Mouse (Mus musculus): ENCODE measurements around the gene Cpa2. TPM values are rescaled to one million over a fixed set of nuclear protein-coding genes. Genes with fewer than 3 reads are reported as not detected.

The Cpa2 gene
- 5.8 and 6.7 TPM in 2 replicates for polyA plus RNA-seq (2016; fragmentation: Nextera tagmentation; extraction: Ambion mirVana)

DNA sequence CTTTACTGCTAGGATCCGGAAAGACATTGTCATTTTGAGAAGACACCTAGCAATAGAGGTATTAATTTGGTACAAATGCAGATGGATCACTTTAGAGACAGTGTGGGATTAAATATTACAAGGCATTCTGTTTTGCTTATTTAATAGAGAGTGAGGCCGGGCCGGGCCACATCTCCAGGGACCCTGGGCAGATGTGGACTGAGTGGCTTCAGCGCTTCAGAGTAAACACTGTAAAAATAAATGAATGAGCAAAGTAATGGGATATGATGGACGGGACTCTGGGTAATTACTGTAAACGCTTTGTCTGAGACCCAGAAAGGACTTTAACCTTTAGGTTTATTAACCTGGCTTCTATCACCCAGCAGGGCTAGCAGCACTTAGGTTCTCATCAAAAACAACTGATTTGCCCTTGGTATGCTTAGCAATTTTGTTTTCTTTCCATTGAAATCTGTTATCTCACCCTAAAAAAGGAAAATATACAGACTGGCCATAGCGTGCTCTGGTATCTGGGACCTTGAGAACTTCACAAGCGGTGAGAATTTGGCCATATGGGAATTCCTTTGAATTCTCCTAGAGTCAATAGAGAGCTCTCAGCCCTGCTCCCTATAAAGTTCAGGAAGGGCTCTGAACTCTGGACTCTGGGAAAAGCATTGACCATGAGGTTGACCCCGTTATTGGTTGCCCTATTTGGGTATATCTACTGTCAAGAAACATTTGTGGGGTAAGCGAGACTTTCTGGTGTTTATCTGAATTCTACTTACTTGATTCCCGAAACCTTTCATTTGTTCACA, at the start of gene Cpa2:
Gene Cpa2, plus strand, starts transcription at position 574 of the 791 bp plus-strand sequence.
- WGBS = 83% methylated on average over 11 of the region's 11 CpGs
- Histone ChIP-seq H3K4me3 (no peak within 1 kb of the TSS), H3K9me3 (no peaks in the 10 kb centered on the region), H3K27ac (replicated peaks) (no peak within 1 kb of the TSS), H3K4me1 (peaks cover 24% of the 10 kb centered on the region), H3K27me3 (no peaks in the 10 kb centered on the region), H3K4me2 (replicated peaks) (no peak within 1 kb of the TSS), H3K36me3 (no peaks in the 10 kb centered on the region), H3K9ac (replicated peaks) (no peak within 1 kb of the TSS)
- no peak for ATAC-seq (ENCODE audit: low FRiP score, low read depth)

DNA sequence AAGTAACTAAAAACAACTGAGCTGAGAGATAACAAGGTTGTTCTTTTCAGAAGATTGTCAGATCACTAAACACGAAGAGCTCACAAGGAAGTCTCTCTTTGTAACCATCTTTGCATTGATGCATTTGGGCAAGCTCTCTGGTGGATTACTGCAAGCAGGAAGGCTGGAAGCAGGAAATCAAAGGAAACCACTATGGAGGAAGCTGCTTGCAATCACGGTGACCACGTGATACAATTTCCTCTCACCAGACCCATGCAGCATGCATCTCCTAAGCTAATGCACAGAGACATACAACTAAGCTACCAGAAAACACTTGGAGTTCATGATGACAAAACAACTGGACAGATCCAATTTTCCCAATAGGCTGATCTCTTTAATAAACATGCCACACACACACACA, 42.3 kb upstream of the Cpa2 start:
- 88% methylated on average over 3 of the region's 3 CpGs for WGBS
- no peak overlapping the region for H3K27ac ChIP-seq (replicated peaks)

DNA sequence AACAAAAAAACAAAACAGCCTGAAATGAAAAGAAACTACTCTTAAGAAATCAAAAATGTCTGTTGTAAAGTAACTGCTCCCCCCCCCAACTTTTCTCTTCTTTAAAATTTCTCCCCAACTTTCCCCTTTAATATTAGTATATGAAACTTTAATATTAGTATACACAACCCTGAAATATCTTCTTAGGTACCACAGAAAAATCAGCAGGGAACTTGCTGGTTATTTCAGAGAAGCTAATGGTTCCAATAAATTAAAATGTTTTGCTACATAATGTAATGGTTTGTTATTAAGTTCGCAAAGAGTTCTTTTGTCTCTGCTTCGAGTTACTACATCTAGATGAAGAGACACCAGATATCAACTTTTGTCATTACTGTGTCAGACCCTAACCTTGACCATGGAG, 32.6 kb upstream of the Cpa2 start:
- Histone ChIP-seq H3K9ac (replicated peaks) (peak overlapping the region; percentile 70), H3K27ac (replicated peaks) (peak overlapping the region; percentile 95), H3K9me3 (no peaks in the 10 kb centered on the region), H3K4me3 (peak overlapping the region; percentile 54), H3K4me1 (peaks cover 5% of the 10 kb centered on the region), H3K4me2 (replicated peaks) (peak overlapping the region; percentile 68), H3K27me3 (no peaks in the 10 kb centered on the region), H3K36me3 (peaks cover 26% of the 10 kb centered on the region)
- ATAC-seq (ENCODE audit: low FRiP score, low read depth) = no peak
- WGBS = 13% methylated on average over 2 of the region's 2 CpGs

More for the DNA sequence above, 42.3 kb upstream of the Cpa2 start:
- Histone ChIP-seq H3K4me1 (no peaks in the 10 kb centered on the region), H3K36me3 (peaks cover 52% of the 10 kb centered on the region), H3K27me3 (no peaks in the 10 kb centered on the region), H3K4me2 (replicated peaks) (no peak overlapping the region), H3K9ac (replicated peaks) (no peak overlapping the region), H3K9me3 (no peaks in the 10 kb centered on the region), H3K4me3 (no peak overlapping the region)
- ATAC-seq (ENCODE audit: low FRiP score, low read depth) = no peak

DNA sequence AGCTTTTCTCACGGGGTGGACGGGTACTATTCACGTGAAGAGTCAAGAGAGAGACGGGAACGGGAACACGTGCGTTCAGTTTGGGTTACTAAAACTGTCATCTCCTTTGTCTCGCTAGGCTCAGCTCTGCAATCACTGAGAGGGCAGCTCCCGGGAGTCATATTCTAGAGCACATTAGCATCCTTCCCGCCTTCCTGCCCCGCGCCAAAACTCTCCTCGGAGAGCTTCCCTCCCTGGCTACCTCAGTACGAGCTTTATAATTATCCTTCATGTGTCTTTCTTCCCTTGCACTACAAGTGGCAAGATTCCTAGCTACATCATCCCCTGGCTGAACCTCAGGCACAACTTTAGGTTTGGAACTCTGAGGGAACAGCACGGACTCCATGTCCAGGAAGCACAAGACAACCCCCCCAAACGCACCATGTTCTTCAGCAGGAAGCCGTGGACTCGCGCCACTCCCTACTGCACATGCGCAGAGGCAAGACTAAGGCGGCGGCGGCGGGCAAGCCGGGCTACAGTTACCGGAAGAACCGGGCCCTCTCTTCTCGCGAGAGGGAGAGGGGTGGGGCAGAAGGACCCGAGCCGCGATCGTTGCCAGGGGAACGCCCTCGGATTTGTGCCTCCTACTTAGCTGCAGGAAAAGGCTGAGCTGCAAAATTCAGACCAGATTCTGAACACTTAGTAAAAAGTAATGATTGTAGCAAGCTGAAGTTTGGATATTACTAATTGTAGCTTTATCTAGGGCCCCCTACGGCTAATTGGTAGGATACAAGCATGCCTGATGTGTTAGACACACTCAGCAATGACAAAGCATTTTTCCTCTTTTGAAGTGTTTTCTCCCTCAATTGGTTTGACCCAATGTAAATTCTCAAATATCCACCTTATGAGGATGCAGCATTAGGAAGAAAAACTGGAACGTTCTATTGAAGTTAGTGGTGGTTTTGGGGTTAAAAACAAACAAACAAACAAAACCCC, 31.8 kb upstream of the Cpa2 start, which contains the start of the genes Tmem209 and Ssmem1:
Gene Tmem209, minus strand, starts transcription at position 519 of the 975 bp plus-strand sequence.
Gene Ssmem1, plus strand, starts transcription at position 585 of the 975 bp plus-strand sequence.
- Histone ChIP-seq H3K9ac (replicated peaks) (peak within 1 kb of the TSS; percentile 70), H3K4me3 (peak within 1 kb of the TSS; percentile 54), H3K27ac (replicated peaks) (peak within 1 kb of the TSS; percentile 95), H3K27me3 (no peaks in the 10 kb centered on the region), H3K36me3 (peaks cover 21% of the 10 kb centered on the region), H3K4me1 (peaks cover 5% of the 10 kb centered on the region), H3K4me2 (replicated peaks) (peak within 1 kb of the TSS; percentile 68), H3K9me3 (no peaks in the 10 kb centered on the region)
- WGBS = under 1% methylated on average over 37 of the region's 37 CpGs
- ATAC-seq (ENCODE audit: low FRiP score, low read depth) = peak; percentile 99

DNA sequence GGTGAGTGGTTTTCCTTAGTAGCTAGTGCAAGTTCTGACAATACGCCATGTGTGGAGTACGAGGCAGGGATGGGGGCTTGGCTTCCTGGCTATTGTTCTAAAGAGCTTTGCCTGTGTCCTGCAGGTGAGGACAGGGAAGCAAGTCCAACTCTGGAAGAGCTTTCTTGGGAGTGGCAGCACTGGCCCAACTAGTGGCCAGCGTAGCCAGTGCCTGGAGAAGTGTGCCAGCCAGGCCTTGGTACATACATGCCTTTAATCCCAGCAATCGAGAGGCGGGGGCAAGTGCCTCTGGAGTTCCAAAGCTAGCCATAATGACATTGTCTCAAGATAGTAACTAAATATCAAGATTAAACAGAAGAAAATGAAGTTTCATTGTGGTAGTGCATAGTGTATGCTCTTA, 31.1 kb upstream of the Cpa2 start:
- H3K4me2 ChIP-seq (replicated peaks) = peak overlapping the region; percentile 68
- peaks cover 16% of the 10 kb centered on the region for H3K36me3 ChIP-seq
- peak overlapping the region; percentile 48 for H3K9ac ChIP-seq (replicated peaks)
- H3K27me3 ChIP-seq = no peaks in the 10 kb centered on the region
- peak overlapping the region; percentile 95 for H3K27ac ChIP-seq (replicated peaks)
- H3K4me3 ChIP-seq = peak overlapping the region; percentile 54; the same call in 1 of the 2 replicates
- no peaks in the 10 kb centered on the region for H3K9me3 ChIP-seq
- peaks cover 7% of the 10 kb centered on the region for H3K4me1 ChIP-seq
- ATAC-seq (ENCODE audit: low FRiP score, low read depth) = 0 out of 2 replicates have a peak, but pooled peaks have one; percentile 16
- WGBS = 60% methylated on average over 5 of the region's 5 CpGs

DNA sequence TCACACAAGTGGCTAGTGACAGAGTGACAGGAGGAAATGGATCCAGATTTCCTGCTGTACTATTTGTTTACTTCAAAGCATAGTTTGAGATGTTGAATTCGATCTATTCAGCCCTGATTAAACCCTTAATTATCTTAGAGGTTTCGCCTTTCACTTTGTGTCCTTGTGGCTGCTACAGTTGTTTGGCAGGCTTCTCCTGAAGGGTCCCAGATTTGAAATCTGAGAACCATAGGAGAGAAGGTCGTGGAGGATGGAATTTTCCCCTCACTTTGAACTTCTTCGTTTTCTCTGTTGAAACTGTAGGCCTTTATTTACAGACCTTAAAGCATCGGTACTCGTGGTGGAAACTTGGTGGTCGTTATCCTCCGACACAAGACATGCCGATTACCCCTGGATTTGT, 27.1 kb upstream of the Cpa2 start:
- Histone ChIP-seq H3K9me3 (no peaks in the 10 kb centered on the region), H3K36me3 (no peaks in the 10 kb centered on the region), H3K27me3 (no peaks in the 10 kb centered on the region), H3K4me1 (peaks cover 7% of the 10 kb centered on the region), H3K9ac (replicated peaks) (no peak overlapping the region), H3K4me3 (no peak overlapping the region), H3K27ac (replicated peaks) (no peak overlapping the region), H3K4me2 (replicated peaks) (no peak overlapping the region)
- WGBS = 28% methylated on average over 9 of the region's 9 CpGs
- ATAC-seq (ENCODE audit: low FRiP score, low read depth) = no peak

DNA sequence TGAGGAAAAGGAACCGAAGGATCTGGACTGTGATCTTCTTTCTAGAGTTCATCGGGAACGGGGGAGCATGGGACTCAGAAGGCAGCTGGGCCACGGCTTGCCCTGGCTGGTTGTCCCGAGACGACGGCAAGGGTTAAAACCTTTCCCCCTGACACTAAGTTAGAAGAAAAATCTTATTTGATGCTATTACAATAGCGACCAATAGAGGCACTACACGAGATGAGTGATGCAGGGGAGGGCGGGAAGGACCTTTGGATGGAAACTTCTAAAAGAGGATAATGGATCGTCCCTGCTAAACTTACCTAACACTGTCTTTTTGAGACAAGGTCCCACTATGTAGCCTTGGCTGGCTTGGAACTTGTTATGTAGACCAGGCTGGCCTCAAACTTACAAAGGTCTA, 21.0 kb upstream of the Cpa2 start:
- 67% methylated on average over 11 of the region's 11 CpGs for WGBS
- Histone ChIP-seq H3K27ac (replicated peaks) (no peak overlapping the region), H3K9ac (replicated peaks) (no peak overlapping the region)

DNA sequence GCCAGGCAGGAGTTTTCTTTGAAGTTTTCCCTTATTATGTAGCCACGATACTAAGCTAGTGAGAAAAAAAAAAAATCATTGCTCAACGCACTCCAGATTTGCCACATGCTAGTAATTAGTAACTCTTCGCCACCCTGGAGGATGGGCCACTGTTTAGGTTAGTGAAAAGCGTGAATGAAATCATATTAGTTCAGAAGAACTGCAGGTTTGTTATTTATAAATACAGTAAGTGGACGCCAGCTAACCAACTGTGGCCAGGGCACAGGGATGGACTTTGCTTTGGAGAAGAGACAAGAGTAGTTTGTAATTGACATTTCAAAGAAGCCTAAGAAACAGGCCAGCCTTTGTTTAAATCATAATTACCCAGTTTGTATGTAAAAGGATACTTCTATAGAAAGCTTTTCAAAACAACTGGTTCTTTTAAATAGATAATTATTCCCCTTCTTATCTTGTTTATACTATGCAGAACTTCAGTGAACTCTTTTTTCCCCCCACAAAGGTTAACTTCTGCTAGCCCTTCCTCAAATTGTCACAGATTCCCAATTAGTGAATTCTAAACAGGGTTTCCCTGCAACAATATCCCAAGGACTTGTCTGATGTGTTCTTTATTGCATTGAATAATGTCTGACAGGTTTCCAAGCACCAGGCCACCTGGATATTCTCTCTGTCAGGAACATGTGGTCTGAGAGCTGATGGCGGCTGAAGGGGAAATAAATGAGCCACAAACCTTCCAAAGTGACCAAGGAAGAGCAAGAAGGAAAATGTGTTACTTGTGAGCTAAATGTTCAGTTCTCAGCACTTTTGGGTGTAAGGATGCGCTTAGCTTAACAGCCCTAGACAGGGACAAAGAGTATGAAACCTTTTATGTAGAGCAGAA, 15.7 kb upstream of the Cpa2 start:
- 55% methylated on average over 7 of the region's 7 CpGs for whole genome bisulfite sequencing
- Histone ChIP-seq H3K4me1 (peaks cover 32% of the 10 kb centered on the region), H3K4me3 (no peak overlapping the region), H3K27ac (replicated peaks) (peak overlapping the region; percentile 78), H3K36me3 (no peaks in the 10 kb centered on the region), H3K9ac (replicated peaks) (0 out of 2 replicates have a peak overlapping the region, but pooled peaks have one; percentile 6), H3K4me2 (replicated peaks) (peak overlapping the region; percentile 39; the same call in 1 of the 2 replicates), H3K9me3 (no peaks in the 10 kb centered on the region), H3K27me3 (no peaks in the 10 kb centered on the region)
- ATAC-seq (ENCODE audit: low FRiP score, low read depth) = no peak

More for the DNA sequence above, 21.0 kb upstream of the Cpa2 start:
- Histone ChIP-seq H3K9me3 (no peaks in the 10 kb centered on the region), H3K4me1 (peaks cover 6% of the 10 kb centered on the region; the same call in 1 of the 2 replicates), H3K36me3 (no peaks in the 10 kb centered on the region), H3K4me3 (no peak overlapping the region), H3K27me3 (no peaks in the 10 kb centered on the region), H3K4me2 (replicated peaks) (no peak overlapping the region)
- ATAC-seq (ENCODE audit: low FRiP score, low read depth) = no peak

DNA sequence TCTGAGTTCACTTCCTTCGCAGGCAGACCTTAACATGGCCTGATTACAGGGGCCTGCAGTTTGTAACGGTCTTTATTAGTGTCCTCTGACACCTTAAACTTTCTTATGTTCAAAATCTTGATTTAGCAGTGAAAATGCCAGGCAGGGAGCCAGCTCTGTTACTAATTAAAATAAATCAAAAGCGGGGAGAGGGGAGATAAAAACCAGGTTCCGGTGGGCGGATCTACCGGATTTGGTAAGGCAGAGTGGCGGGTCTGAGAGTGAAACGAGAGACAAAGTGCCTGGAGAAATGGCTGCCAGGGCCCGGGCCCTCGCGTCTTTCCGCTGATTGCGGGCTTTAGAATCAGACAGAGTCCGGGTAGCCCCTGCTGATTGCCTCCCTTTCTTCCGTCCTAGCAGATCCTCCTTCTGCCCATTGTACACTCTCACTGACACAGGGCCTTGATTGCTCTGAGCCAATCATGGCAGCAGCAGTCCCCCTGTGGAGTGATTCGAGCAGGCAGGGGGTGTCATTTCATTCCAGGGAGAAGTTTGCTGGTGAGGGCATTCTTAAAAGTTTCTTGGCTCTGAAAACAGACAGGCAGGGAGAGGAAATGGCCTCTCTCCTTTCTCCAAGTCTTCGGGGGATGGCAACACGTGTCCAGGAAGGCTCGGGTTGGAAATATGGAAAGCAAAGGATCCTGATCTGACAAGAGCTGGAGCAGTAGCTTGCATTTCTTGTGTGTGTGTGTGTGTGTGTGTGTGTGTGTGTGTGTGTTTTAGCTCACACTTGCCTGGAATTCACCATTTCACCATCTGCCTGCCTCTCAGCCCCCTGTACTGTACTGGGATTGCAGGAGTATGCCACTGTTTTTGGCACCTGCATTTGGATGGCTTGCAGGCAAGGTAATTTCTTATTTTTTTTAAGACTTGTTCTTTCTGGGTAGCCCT, 14.5 kb upstream of the Cpa2 start:
- 8% methylated on average over 19 of the region's 19 CpGs for WGBS
- Histone ChIP-seq H3K27me3 (no peaks in the 10 kb centered on the region), H3K4me2 (replicated peaks) (peak overlapping the region; percentile 39), H3K9me3 (no peaks in the 10 kb centered on the region), H3K27ac (replicated peaks) (peak overlapping the region; percentile 78), H3K4me1 (peaks cover 32% of the 10 kb centered on the region), H3K36me3 (no peaks in the 10 kb centered on the region), H3K4me3 (0 out of 2 replicates have a peak overlapping the region, but pooled peaks have one; percentile 2), H3K9ac (replicated peaks) (peak overlapping the region; percentile 40; the same call in 1 of the 2 replicates)
- peak; percentile 76 for ATAC-seq (ENCODE audit: low FRiP score, low read depth)

DNA sequence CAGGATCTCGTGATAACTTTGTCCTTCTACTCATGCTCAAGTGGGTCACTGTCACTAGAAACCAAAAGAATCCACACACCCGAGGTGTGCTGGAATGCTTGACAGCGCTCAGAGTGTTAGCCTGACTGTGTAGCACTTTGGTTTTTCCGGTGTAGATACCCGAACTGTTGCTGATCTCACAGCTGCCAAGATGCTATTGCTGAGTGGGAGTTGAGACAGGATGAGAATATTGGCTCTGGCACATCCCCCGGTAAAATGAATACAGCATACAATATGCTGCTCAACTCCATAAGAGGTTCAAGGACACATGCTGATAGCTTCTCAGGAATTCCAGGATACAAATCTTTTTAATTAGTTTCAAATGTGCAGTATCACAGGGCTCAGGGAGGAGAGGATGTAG, 12.6 kb upstream of the Cpa2 start:
- H3K9ac ChIP-seq (replicated peaks) = no peak overlapping the region
- no peaks in the 10 kb centered on the region for H3K27me3 ChIP-seq
- no peaks in the 10 kb centered on the region for H3K36me3 ChIP-seq
- H3K9me3 ChIP-seq = no peaks in the 10 kb centered on the region
- no peak for ATAC-seq (ENCODE audit: low FRiP score, low read depth)
- H3K4me3 ChIP-seq = no peak overlapping the region
- peaks cover 32% of the 10 kb centered on the region for H3K4me1 ChIP-seq
- 70% methylated on average over 6 of the region's 6 CpGs for WGBS
- H3K4me2 ChIP-seq (replicated peaks) = no peak overlapping the region
- no peak overlapping the region for H3K27ac ChIP-seq (replicated peaks)
